In genomic region chr9:40479333-40479732, GRCm38 (mm10) we compare ENCODE assay signal across 8 mouse cellular contexts. TPM values are rescaled to one million over a fixed set of nuclear protein-coding genes. Genes with fewer than 3 reads are reported as not detected.
A peak's percentile ranks its signal among the peaks of the same experiment; 100 is the strongest.
DNase-seq lines count a peak whose midpoint lies in the region; ATAC-seq lines count a peak whose summit lies in the region.

No protein-coding gene starts in this region.

- H3K27ac ChIP-seq in heart, embryonic 11.5 days (ENCODE audit: low read depth, low read length): no peak overlapping the region

- DNase-seq in heart, adult 18-20 months: peak; percentile 66 to 78
- peak; percentile 61 to 75 for DNase-seq in CD8-positive naive resting alpha-beta T cell, adult 2 months (ENCODE audit: low read depth in 2 of 2, low spot score in 2 of 2)
- DNase-seq in embryo, embryonic 10 days (ENCODE audit: low spot score): peak; percentile 64
- peak; percentile 88 for DNase-seq in induced T-regulatory cell, adult 2 months (ENCODE audit: low read depth)
- DNase-seq in lung, postnatal 14 days: peak; percentile 81
- DNase-seq in testis, postnatal 10 days (ENCODE audit: low spot score): peak; percentile 79
- DNase-seq in layer of hippocampus, postnatal 10 days (ENCODE audit: low spot score in 2 of 2): no peak

- no peaks in the 10 kb centered on the region for H3K27me3 ChIP-seq in heart, embryonic 11.5 days (ENCODE audit: control insufficient read depth, insufficient read depth, low read length)

- H3K4me2 ChIP-seq in heart, embryonic 11.5 days: no peak overlapping the region

- H3K36me3 ChIP-seq in heart, embryonic 11.5 days (ENCODE audit: control insufficient read depth, insufficient read depth, low read length): no peaks in the 10 kb centered on the region

- H3K9me3 ChIP-seq in heart, embryonic 11.5 days (replicated peaks; ENCODE audit: control insufficient read depth, low read length): no peaks in the 10 kb centered on the region

- no peak for ATAC-seq in heart, embryonic 11.5 days (replicated peaks; ENCODE audit: insufficient number of reproducible peaks, low FRiP score, low TSS enrichment)

- H3K9ac ChIP-seq in heart, embryonic 11.5 days (ENCODE audit: low read depth, low read length): no peak overlapping the region

- WGBS in heart, embryonic 11.5 days (ENCODE audit: insufficient replicate concordance): 40% methylated on average over 4 of the region's 4 CpGs

- H3K4me1 ChIP-seq in heart, embryonic 11.5 days (ENCODE audit: control insufficient read depth, insufficient read depth, low read length): peaks cover 8% of the 10 kb centered on the region

- no peak overlapping the region for H3K4me3 ChIP-seq in heart, embryonic 11.5 days (ENCODE audit: low read depth, low read length)

RNA-seq across cellular contexts. Expression of gene Gramd1b, which starts 51.9 kb away (rescaled TPM):
- total RNA-seq in heart, adult 18-20 months (2021): 10 to 100 TPM; 14.7 to 16.7 TPM
- polyA plus RNA-seq in heart, embryonic 11.5 days (2014; fragmentation: Nextera tagmentation; extraction: Ambion mirVana): 6.1 and 8.5 TPM in 2 replicates
- total RNA-seq in layer of hippocampus, postnatal 10 days (2021): 100 to 1,000 TPM; 122 to 128 TPM

Comparison
In these comparisons a context has a peak if more than half of its experiments do, and no peak if none do; other contexts are left out.
1. DNase-seq: peak in heart, adult 18-20 months (2 of 2), CD8-positive naive resting alpha-beta T cell, adult 2 months (2 of 2), embryo, embryonic 10 days (single experiment), induced T-regulatory cell, adult 2 months (single experiment), lung, postnatal 14 days (single experiment) and testis, postnatal 10 days (single experiment); none in layer of hippocampus, postnatal 10 days (0 of 2).
2. RNA of gene Gramd1b, which starts 51.9 kb away (total RNA-seq): 122 to 128 TPM in layer of hippocampus, postnatal 10 days; 14.7 to 16.7 TPM in heart, adult 18-20 months; every median in the first group is over 4 times any median in the second.